Mouse (Mus musculus): ENCODE results near the gene Gm20431.
A peak's percentile ranks its signal among the peaks of the same experiment; 100 is the strongest.
"Not testable (repeated sequence)": the region's sequence is repeated elsewhere in the genome, so short reads cannot be mapped to it uniquely, and the experiment has no call there.

Gm20431 gene

GRCm38 (mm10) chr2:167630421-167630820 is 30.9 kb downstream of the Gm20431 start:
- DNase-seq (ENCODE audit: low spot score) = peak; percentile 35

DNA sequence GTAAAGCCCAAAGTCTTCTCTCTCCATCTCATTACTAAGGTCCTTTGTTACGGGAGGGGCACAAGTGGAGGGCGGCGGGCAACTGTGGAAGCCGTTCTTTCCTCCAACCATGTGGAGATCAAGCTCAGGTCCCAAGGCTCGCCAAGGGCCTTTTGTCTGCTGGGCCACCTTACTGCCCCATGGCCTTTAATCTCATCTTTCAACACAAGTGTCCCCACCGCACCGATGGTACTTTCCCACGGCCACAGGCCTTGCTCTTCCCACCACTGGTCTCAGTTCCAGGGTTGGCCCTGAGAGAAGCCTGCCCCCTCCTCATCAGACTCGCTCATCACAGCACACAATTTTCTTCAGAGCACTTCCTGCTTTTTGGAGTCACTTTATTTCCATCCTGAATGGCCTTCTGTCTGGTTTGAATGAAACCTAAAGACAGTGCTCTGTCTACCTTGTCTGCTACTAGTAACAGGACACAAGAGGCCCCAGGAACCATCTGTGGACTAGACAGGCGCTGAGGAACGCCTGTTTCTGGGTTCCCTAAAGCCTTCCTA is 31.6 kb downstream of the Gm20431 start:
- DNase-seq (ENCODE audit: low spot score) = no peak

DNA sequence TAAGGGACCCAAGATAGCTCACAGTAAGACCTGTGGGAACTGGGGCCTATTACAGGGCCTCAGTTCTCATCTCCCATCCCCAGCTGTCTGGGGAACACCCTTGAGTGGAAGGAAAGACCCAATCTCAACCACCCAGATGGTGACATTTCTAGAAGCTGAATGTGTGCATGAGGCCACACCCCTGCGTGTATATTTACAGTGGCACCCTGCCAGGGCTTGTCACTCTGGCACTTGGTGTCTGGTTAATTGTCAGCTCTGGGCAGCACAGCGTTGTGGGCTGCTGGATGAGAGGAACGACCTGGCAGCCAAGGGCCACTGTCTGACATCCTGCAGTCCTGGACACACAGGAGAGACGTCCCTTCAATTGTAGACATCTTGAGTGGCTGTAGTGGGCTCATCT is 32.4 kb downstream of the Gm20431 start:
- DNase-seq (ENCODE audit: low spot score) = peak; percentile 89

GRCm38 (mm10) chr2:167627019-167627418 is 34.3 kb downstream of the Gm20431 start:
- no peak for DNase-seq (ENCODE audit: low spot score)

GRCm38 (mm10) chr2:167625670-167626069 is 35.6 kb downstream of the Gm20431 start:
- no peak for DNase-seq (ENCODE audit: low spot score)

- DNase-seq (ENCODE audit: low spot score) = no peak
These were observed 36.8 kb downstream of the Gm20431 start for GRCm38 (mm10) chr2:167624368-167625075.

DNA sequence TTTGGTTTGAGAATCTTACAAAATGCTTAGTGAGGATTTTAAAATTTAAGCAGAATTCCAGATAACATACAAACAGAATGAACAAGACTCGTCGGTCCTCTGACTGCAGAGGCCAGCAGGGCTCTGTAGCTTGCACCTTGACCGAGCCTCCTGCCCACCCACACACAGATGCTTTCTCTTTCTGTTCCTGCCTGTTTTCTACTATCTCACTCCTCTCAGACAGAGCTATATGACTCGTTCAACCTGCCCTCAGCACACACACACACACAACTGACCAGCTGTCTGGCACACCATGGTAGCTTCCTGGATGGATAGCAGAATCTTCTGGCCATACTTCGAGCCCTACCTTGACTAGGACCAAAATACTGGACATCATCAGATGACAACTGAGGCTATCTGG is 38.3 kb downstream of the Gm20431 start:
- no peak for DNase-seq (ENCODE audit: low spot score)

- DNase-seq (ENCODE audit: low spot score) = no peak
These were observed 38.9 kb downstream of the Gm20431 start for GRCm38 (mm10) chr2:167622352-167622751.

GRCm38 (mm10) chr2:167621255-167622087 is 39.8 kb downstream of the Gm20431 start:
- DNase-seq (ENCODE audit: low spot score) = no peak

GRCm38 (mm10) chr2:167617472-167617871 is 43.8 kb downstream of the Gm20431 start:
- no peak for DNase-seq (ENCODE audit: low spot score)

DNA sequence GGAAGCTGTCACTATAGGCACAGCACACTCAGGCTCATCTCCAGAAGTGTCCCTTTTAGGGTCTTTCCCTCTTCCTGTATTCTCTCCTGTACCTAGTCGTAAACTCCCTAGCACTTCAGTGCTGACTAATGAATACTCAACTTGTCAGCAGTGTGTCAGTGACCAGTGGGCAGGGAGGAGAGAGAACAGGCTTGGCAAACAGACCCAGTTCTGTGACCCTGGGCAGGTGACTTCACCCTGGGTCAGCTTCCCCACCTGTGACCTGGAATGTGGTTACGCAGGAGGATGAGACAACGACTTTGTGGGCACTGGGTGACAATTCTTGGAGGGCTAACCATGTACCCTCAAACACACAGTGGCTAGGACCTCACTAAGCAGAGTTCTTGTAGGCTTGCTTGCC is 44.3 kb downstream of the Gm20431 start:
- no peak for DNase-seq (ENCODE audit: low spot score)

GRCm38 (mm10) chr2:167613335-167613734 is 48.0 kb downstream of the Gm20431 start:
- not testable (repeated sequence) for DNase-seq (ENCODE audit: low spot score)

GRCm38 (mm10) chr2:167612122-167612521 is 49.2 kb downstream of the Gm20431 start:
- DNase-seq (ENCODE audit: low spot score) = no peak

DNA sequence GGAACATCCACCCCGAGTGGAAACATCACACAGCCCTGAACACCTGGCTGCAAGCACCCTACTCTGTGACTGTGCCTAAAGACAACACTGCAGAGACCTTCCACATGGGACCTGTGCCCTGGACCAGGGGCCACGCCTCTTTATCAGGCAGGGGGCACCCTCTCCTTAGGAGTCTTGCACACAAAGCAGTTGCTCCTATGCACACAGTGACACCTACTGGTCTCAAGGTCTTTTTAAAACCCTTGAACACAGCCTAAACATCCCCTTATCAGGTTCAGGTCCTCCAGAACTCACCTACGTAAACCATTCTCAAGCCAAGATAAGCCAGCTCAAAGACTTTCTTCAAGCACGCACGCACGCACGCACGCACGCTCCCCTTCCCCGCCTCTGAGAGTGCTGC is 50.0 kb downstream of the Gm20431 start:
- no peak for DNase-seq (ENCODE audit: low spot score)

DNA sequence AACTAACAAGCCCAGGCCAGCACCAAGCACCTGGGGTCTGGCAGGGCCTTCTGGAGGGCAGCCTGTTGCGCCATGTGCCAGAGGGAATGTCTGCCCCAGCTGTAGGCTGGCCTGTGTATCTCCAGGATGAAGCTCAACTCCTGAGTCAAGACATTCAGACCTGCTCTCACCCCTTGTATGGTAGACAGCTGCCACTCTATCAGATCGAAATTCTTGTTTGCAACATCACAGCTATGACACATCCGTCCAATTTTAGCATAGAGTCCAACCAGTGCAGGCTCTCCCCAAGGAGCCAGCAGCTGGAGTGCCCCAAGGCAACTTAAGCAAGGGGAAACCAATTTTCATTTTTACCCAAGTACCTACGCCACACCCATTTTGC is 54.6 kb downstream of the Gm20431 start:
- no peak for DNase-seq (ENCODE audit: low spot score)

- no peak for DNase-seq (ENCODE audit: low spot score)
These were observed 55.2 kb downstream of the Gm20431 start for GRCm38 (mm10) chr2:167605817-167606744.

DNA sequence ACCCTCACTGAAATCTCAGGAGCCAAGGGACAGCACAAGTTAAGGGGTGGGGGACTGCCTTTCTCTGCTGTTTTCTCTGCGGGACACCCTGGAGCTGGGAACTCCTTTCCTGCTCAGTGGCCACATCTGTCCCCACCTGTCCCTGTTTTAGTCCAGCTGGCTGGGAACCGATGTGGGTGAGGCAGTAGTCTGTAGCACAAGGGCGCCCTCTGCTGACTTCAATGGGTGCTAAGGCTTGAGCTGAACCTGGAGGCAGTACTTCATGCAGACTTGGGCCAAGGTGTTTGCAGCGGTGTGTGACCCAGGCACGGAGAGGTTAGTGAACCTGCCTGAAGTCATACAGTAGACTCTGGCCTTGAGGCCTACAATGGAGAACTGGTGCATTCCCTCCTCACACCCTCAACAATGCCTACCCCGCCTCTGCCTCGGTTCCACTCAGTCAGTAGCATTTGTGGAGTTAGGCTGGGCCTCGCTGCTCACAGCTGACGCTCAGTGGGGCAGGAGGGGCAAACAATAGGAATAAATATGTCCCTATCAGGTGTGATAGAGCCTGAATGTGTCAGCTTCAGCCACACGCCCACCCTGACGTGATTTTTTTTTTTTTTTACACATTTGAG is 56.0 kb downstream of the Gm20431 start:
- peak; percentile 75 for DNase-seq (ENCODE audit: low spot score)

GRCm38 (mm10) chr2:167602978-167603377 is 58.3 kb downstream of the Gm20431 start:
- DNase-seq (ENCODE audit: low spot score) = no peak

DNA sequence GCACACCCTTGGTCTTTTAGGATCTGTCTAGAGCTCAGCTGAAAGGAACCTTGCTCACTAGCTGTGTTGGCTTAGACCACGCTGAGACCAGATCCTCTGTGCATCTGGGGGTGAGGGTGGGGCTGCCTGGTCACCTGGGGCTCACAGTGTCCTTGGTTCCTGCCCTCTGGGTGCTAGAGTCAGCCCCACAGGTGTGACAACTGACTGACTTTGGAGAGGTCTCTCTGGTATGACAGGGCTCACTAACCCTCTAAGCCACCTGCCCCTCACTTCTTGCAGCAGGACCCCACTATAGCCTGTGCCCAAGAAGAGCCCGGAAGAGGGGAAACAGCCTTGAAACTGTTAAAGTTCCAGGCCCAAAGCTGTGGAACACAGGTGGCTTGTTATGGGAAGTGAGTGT is 58.9 kb downstream of the Gm20431 start:
- no peak for DNase-seq (ENCODE audit: low spot score)

GRCm38 (mm10) chr2:167600481-167600995 is 60.8 kb downstream of the Gm20431 start:
- no peak for DNase-seq (ENCODE audit: low spot score)

- DNase-seq (ENCODE audit: low spot score) = no peak
These were observed 61.4 kb downstream of the Gm20431 start for GRCm38 (mm10) chr2:167599917-167600316.
